Mouse (Mus musculus) heart, adult 2 months (tissue): Measurements from ENCODE around the gene Atp1b3. TPM values are rescaled to one million over a fixed set of nuclear protein-coding genes. Genes with fewer than 3 reads are reported as not detected.

Source experiments
- DNase-seq, 2 experiments: peaks; one replicate each; pipeline ENCODE4 v3.0.0; 2021
- H3K27ac ChIP-seq: fragments of 200-600 bp; 2 replicates; pipeline ENCODE4 v1.8.1; 2022
- H3K27me3 ChIP-seq: fragments of 200-500 bp; 2 replicates; pipeline ENCODE4 v1.6.1; 2012; ENCODE audit warnings: mild to moderate bottlenecking, low read length, inconsistent platforms, mixed read lengths; ENCODE audit not compliant: control insufficient read depth, insufficient read depth
- H3K36me3 ChIP-seq: fragments of 200-500 bp; 2 replicates; pipeline ENCODE4 v1.6.1; 2012; ENCODE audit warnings: low read length, inconsistent platforms; ENCODE audit not compliant: control insufficient read depth, insufficient read depth
- H3K4me1 ChIP-seq: fragments of 200-500 bp; 2 replicates; pipeline ENCODE4 v1.6.1; 2011; ENCODE audit warnings: low read length; ENCODE audit not compliant: control insufficient read depth, insufficient read depth
- H3K4me3 ChIP-seq: fragments of 200-600 bp; 2 replicates; pipeline ENCODE4 v1.8.1; 2022
- H3K79me2 ChIP-seq: fragments of 200-500 bp; replicated peaks from 2 replicates; pipeline ENCODE4 v1.6.1; 2012; ENCODE audit warnings: mild to moderate bottlenecking, inconsistent platforms, low read length, moderate library complexity, mixed read lengths; ENCODE audit not compliant: control insufficient read depth, insufficient read depth
- H3K9ac ChIP-seq: fragments of 200-500 bp; 2 replicates; pipeline ENCODE4 v1.6.1; 2012; ENCODE audit warnings: low read depth, mild to moderate bottlenecking, control low read depth, inconsistent platforms, low read length, mixed read lengths
- CTCF ChIP-seq: fragments of 200-600 bp; IDR thresholded peaks from 2 replicates; pipeline ENCODE4 v1.8.1; 2022; ENCODE audit warnings: antibody characterized with exemption, mild to moderate bottlenecking, moderate library complexity
- EP300 ChIP-seq: fragments of 200-500 bp; IDR thresholded peaks from 2 replicates; pipeline ENCODE4 v1.6.1; 2011; ENCODE audit warnings: low read depth, low read length, control low read depth; ENCODE audit not compliant: insufficient read depth
- POLR2A ChIP-seq: fragments of 200-500 bp; IDR thresholded peaks from 2 replicates; pipeline ENCODE4 v1.6.1; 2011; ENCODE audit warnings: mild to moderate bottlenecking, low read depth, low read length, control low read depth; ENCODE audit not compliant: insufficient read depth
- WGBS: fragments of 180-500 bp; shearing (Covaris S2); methylation state at CpG from one replicate; pipeline ENCODE4 v1.1.7; 2018; 5-methylcytosine and 5-hydroxymethylcytosine counted together
- intact Hi-C: fragments of 180-260 bp; cut with DNase I; formaldehyde crosslinking; loops from one replicate; pipeline ENCODE4 v1.15.1; 2025
- polyA plus RNA-seq: library from polyadenylated mRNA; depleted of rRNA; stranded (reverse); fragments of >200 nt; gene quantifications from 2 replicates; pipeline ENCODE4 v1.2.3, GENCODE M21; 2012
- total RNA-seq, 2 experiments: library from RNA; stranded (reverse); gene quantifications; 2 replicates each; pipeline ENCODE4 v1.2.3; 2021

The Atp1b3 gene
- total and polyA plus RNA-seq, 3 experiments = 36.5 to 56.9 (median 55.5) TPM

DNA sequence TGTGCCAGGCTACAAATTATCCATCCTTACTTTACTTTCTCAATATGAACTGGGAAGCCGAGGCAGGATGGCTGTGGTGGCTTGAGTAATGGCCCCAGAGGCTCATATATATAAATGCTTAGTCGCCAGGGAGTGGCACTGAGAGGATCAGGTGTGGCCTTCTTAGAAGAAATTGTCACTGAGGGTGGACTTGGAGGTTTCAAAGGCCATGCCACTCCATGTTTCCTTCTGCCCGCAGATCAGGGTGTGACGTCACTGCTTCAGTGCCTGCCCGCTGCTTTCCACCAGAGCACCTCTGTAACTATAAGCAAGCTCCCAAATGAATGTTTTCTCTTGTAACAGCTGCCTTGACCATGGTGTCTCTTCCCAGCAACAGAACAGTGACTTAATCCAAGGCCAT, 33.1 kb downstream of the Atp1b3 start:
- Histone ChIP-seq H3K27me3 (no peaks in the 10 kb centered on the region), H3K36me3 (no peaks in the 10 kb centered on the region), H3K9ac (no peak overlapping the region), H3K4me1 (peaks cover 4% of the 10 kb centered on the region), H3K27ac (no peak overlapping the region), H3K4me3 (no peak overlapping the region), H3K79me2 (no peaks in the 10 kb centered on the region)
- no peak for TF ChIP-seq EP300
- TF ChIP-seq CTCF = no peak
- DNase-seq = no peak
- 91% methylated on average over 5 of the region's 5 CpGs for WGBS
- intact Hi-C loops = no loop called here

DNA sequence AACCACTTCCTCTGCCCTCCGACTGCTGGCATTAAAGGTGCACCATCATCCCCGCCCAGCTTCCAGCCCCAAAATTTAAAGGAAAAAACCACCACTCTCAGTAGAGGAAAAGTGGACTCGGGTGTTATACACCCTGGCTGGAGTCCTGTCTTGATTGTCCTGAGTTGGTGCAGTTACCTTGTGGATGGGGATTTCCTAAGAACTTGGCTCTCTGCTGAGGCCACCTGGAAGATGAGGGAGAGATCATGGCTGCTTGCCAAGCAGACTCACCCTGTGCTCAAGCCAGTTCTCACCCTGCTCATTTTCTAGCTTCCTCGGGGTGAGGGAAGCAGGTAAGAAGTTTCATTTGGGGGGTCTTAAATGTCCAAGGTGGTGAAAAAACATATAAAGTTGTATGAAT, 36.0 kb downstream of the Atp1b3 start:
- H3K79me2 ChIP-seq = no peaks in the 10 kb centered on the region
- WGBS = 74% methylated on average over 4 of the region's 4 CpGs

GRCm38 (mm10) chr9:96326496-96326923, 37.7 kb downstream of the Atp1b3 start:
- intact Hi-C loops = no loop called here
- 18% methylated on average over 6 of the region's 6 CpGs for WGBS
- no peaks in the 10 kb centered on the region for H3K36me3 ChIP-seq
- H3K27ac ChIP-seq = no peak overlapping the region
- no peak overlapping the region for H3K9ac ChIP-seq
- peaks cover 4% of the 10 kb centered on the region for H3K4me1 ChIP-seq
- TF ChIP-seq CTCF (no peak), EP300 (no peak), POLR2A (no peak)
- H3K4me3 ChIP-seq = no peak overlapping the region
- DNase-seq = peak; percentile 34 to 37
- no peaks in the 10 kb centered on the region for H3K27me3 ChIP-seq
- no peaks in the 10 kb centered on the region for H3K79me2 ChIP-seq

More for the DNA sequence above, 36.0 kb downstream of the Atp1b3 start:
- intact Hi-C loops = no loop called here
- peaks cover 4% of the 10 kb centered on the region for H3K4me1 ChIP-seq
- H3K27ac ChIP-seq = no peak overlapping the region
- H3K36me3 ChIP-seq = no peaks in the 10 kb centered on the region
- H3K4me3 ChIP-seq = no peak overlapping the region
- DNase-seq = no peak
- H3K27me3 ChIP-seq = no peaks in the 10 kb centered on the region
- no peak for TF ChIP-seq EP300
- no peak for TF ChIP-seq CTCF
- TF ChIP-seq POLR2A = no peak
- no peak overlapping the region for H3K9ac ChIP-seq

- no peaks in the 10 kb centered on the region for H3K27me3 ChIP-seq
- no peaks in the 10 kb centered on the region for H3K79me2 ChIP-seq
- DNase-seq = no peak
- 53% methylated on average over 4 of the region's 4 CpGs for WGBS
- H3K4me1 ChIP-seq = peaks cover 4% of the 10 kb centered on the region
- TF ChIP-seq EP300 (no peak), CTCF (no peak)
- no peaks in the 10 kb centered on the region for H3K36me3 ChIP-seq
- no peak overlapping the region for H3K4me3 ChIP-seq
- intact Hi-C loops = no loop called here
- H3K9ac ChIP-seq = no peak overlapping the region
- H3K27ac ChIP-seq = no peak overlapping the region
These were observed 39.7 kb downstream of the Atp1b3 start for GRCm38 (mm10) chr9:96324502-96324901.

- Histone ChIP-seq H3K9ac (no peak overlapping the region), H3K4me1 (peaks cover 4% of the 10 kb centered on the region), H3K36me3 (no peaks in the 10 kb centered on the region), H3K27ac (no peak overlapping the region), H3K79me2 (no peaks in the 10 kb centered on the region), H3K27me3 (no peaks in the 10 kb centered on the region), H3K4me3 (no peak overlapping the region)
- TF ChIP-seq POLR2A = no peak
- no peak for TF ChIP-seq CTCF
- TF ChIP-seq EP300 = no peak
- WGBS = 90% methylated on average over 15 of the region's 15 CpGs
- DNase-seq = no peak
- intact Hi-C loops = no loop called here
These were observed 41.7 kb downstream of the Atp1b3 start for GRCm38 (mm10) chr9:96322411-96323152.

- no peak overlapping the region for H3K9ac ChIP-seq
- no peaks in the 10 kb centered on the region for H3K4me1 ChIP-seq
- no peak overlapping the region for H3K27ac ChIP-seq
- H3K27me3 ChIP-seq = no peaks in the 10 kb centered on the region
- no peaks in the 10 kb centered on the region for H3K36me3 ChIP-seq
- no peaks in the 10 kb centered on the region for H3K79me2 ChIP-seq
- 67% methylated on average over 6 of the region's 6 CpGs for WGBS
- H3K4me3 ChIP-seq = no peak overlapping the region
- no peak for DNase-seq
- intact Hi-C loops = no loop called here
- TF ChIP-seq EP300 (no peak), CTCF (no peak), POLR2A (no peak)
These were observed 43.7 kb downstream of the Atp1b3 start for GRCm38 (mm10) chr9:96320551-96320980.
